Mouse (Mus musculus): Measurements from ENCODE around the gene Hmga1b. TPM values are rescaled to one million over a fixed set of nuclear protein-coding genes. Genes with fewer than 3 reads are reported as not detected.
A peak's percentile ranks its signal among the peaks of the same experiment; 100 is the strongest.

The Hmga1b gene
- polyA plus RNA-seq, 1 experiment from 2014 or later, result 1.6 TPM

DNA sequence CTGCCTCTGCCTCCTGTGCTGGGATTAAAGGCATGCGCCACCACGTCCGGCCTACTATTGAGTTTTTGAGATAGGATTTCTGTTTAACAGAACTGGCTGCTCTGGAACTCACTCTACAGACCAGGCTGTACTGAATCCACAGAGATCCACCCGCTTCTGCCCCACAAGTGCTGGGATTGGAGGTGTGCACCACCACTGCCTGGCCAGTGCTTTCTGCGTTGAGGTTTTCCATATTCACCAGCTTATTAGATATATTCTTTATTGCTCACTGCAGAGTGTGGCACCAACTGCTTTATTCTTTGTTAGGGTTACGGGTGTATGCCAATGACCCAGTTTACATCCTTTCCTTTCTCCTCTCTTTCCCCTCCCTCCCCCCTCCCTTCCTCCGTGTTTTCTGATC, 41.7 kb downstream of the Hmga1b start:
- Histone ChIP-seq H3K4me1 (ENCODE audit: insufficient read depth) (peaks cover 3% of the 10 kb centered on the region; the same call in 1 of the 2 replicates), H3K27me3 (ENCODE audit: insufficient read depth, low read length) (no peaks in the 10 kb centered on the region), H3K4me3 (ENCODE audit: low read depth, low read length) (no peak overlapping the region), H3K4me2 (ENCODE audit: low read depth, low read length) (no peak overlapping the region), H3K36me3 (replicated peaks; ENCODE audit: insufficient read depth, low read length) (peaks cover 31% of the 10 kb centered on the region), H3K9ac (replicated peaks) (no peak overlapping the region), H3K9me3 (ENCODE audit: low read length) (no peaks in the 10 kb centered on the region), H3K27ac (ENCODE audit: low read depth) (no peak overlapping the region)
- WGBS (ENCODE audit: insufficient replicate concordance), result 77% methylated on average over 7 of the region's 7 CpGs
- no peak for TF ChIP-seq EP300 (IDR thresholded peaks at IDR 0.05; ENCODE audit: low read depth)
- no peak for TF ChIP-seq CTCF (IDR thresholded peaks at IDR 0.05; ENCODE audit: low read depth)
- ATAC-seq (no peak), DNase-seq (no peak)

DNA sequence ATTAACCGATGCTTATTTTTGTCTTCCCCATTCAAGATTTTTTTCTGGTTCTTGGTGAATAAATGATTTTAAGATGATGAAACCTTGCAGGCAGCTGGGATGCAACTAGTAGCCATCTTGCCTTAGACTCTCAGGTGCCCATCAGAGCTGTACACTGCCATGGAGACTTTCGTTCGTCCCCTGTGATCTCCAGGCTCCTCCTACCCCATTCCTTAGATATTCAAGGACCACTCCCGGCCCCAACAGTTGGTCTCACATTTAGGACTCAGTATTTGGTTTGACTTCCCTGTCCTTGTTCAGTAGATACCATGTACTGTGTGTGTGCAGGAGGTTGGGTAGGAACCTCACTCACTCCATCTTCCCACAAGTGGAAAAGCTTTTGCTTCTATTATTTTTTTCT, 42.2 kb downstream of the Hmga1b start:
- no peak overlapping the region for H3K9ac ChIP-seq (replicated peaks)
- no peak for ATAC-seq
- DNase-seq, result no peak

DNA sequence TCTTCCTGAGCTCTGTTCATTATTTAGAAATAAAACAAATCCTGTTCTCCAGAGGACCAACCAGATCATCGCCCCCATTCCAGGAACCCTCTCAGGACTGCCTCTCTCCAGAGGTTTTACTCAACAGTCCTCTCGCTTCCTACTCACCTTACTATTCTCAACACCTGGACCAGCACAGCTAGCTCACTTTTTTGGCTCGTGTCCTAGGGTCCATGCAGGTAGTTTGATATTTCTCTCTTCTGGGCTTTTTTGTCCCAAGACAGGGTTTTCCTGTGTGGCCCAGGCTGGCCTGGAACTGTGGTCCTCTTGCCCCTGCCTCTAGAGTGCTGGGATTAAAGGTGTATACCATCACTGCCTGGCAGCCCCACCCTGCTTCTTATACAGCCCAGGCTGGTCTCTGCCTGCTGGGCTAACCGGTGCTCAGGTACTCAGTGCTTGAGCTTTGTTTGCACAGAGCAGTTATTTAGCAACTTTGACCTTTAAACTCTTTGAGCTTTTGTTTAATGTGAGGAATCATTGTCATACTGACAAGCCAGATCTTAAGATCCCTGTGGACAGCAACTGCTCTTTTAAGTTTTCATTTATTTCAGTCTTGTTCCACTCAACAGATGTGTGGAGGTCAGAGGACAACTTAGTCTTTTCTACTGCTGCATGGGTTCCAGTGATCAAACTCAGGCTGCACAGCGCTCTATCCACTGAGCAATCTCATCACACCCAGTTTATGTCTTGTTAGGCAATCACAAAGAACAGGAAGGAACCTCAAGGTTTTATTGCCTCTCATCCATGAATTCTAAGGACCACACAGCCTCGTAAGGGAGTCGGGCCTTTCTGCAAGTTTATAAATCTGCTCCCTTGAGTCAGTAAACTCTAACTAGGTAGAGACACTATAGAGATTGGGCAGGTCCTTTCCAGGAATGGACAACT, 43.0 kb downstream of the Hmga1b start:
- Histone ChIP-seq H3K9ac (replicated peaks) (no peak overlapping the region), H3K27ac (ENCODE audit: low read depth) (no peak overlapping the region), H3K9me3 (ENCODE audit: low read length) (no peaks in the 10 kb centered on the region), H3K4me2 (ENCODE audit: low read depth, low read length) (no peak overlapping the region), H3K36me3 (replicated peaks; ENCODE audit: insufficient read depth, low read length) (peaks cover 45% of the 10 kb centered on the region), H3K4me3 (ENCODE audit: low read depth, low read length) (no peak overlapping the region), H3K27me3 (ENCODE audit: insufficient read depth, low read length) (no peaks in the 10 kb centered on the region), H3K4me1 (ENCODE audit: insufficient read depth) (no peaks in the 10 kb centered on the region)
- TF ChIP-seq CTCF (IDR thresholded peaks at IDR 0.05; ENCODE audit: low read depth) (no peak), EP300 (IDR thresholded peaks at IDR 0.05; ENCODE audit: low read depth) (no peak)
- ATAC-seq (peak; percentile 32; the same call in 1 of the 2 replicates), DNase-seq (no peak)
- WGBS (ENCODE audit: insufficient replicate concordance), result 76% methylated on average over 7 of the region's 7 CpGs

More for the DNA sequence above, 42.2 kb downstream of the Hmga1b start:
- H3K4me1 ChIP-seq (ENCODE audit: insufficient read depth), result peaks cover 3% of the 10 kb centered on the region; the same call in 1 of the 2 replicates
- no peak overlapping the region for H3K4me3 ChIP-seq (ENCODE audit: low read depth, low read length)
- no peak overlapping the region for H3K27ac ChIP-seq (ENCODE audit: low read depth)
- H3K36me3 ChIP-seq (replicated peaks; ENCODE audit: insufficient read depth, low read length), result peaks cover 36% of the 10 kb centered on the region
- no peaks in the 10 kb centered on the region for H3K27me3 ChIP-seq (ENCODE audit: insufficient read depth, low read length)
- no peak for TF ChIP-seq CTCF (IDR thresholded peaks at IDR 0.05; ENCODE audit: low read depth)
- TF ChIP-seq EP300 (IDR thresholded peaks at IDR 0.05; ENCODE audit: low read depth), result no peak
- H3K4me2 ChIP-seq (ENCODE audit: low read depth, low read length), result no peak overlapping the region
- WGBS (ENCODE audit: insufficient replicate concordance), result 70% methylated on average over 4 of the region's 4 CpGs
- H3K9me3 ChIP-seq (ENCODE audit: low read length), result no peaks in the 10 kb centered on the region

DNA sequence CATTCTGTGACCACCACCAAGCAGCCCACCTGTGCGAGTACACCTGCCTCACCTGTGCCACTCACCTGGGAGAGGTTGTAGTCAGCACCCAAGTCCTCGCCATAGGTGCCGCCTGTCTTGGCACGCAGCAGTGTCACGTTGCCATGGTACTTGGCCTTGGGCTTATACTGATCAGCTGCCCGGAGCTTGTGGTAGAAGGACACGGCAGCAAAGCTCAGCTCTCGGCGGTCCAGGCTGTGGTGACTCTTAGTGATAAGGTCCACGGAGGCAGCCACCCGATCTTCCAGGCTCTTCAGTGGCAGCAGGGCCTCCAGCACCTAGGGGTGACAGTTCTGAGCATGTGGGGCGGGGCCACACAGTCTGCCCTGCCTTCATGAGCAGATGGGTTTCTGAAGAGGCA, 45.4 kb downstream of the Hmga1b start:
- Histone ChIP-seq H3K4me3 (ENCODE audit: low read depth, low read length) (no peak overlapping the region), H3K9me3 (ENCODE audit: low read length) (no peaks in the 10 kb centered on the region), H3K36me3 (replicated peaks; ENCODE audit: insufficient read depth, low read length) (peaks cover 69% of the 10 kb centered on the region), H3K4me1 (ENCODE audit: insufficient read depth) (no peaks in the 10 kb centered on the region), H3K4me2 (ENCODE audit: low read depth, low read length) (no peak overlapping the region), H3K27ac (ENCODE audit: low read depth) (no peak overlapping the region), H3K27me3 (ENCODE audit: insufficient read depth, low read length) (no peaks in the 10 kb centered on the region), H3K9ac (replicated peaks) (no peak overlapping the region)
- ATAC-seq (no peak), DNase-seq (no peak)
- TF ChIP-seq CTCF (IDR thresholded peaks at IDR 0.05; ENCODE audit: low read depth), result no peak
- TF ChIP-seq EP300 (IDR thresholded peaks at IDR 0.05; ENCODE audit: low read depth), result no peak
- 89% methylated on average over 12 of the region's 12 CpGs for WGBS (ENCODE audit: insufficient replicate concordance)

DNA sequence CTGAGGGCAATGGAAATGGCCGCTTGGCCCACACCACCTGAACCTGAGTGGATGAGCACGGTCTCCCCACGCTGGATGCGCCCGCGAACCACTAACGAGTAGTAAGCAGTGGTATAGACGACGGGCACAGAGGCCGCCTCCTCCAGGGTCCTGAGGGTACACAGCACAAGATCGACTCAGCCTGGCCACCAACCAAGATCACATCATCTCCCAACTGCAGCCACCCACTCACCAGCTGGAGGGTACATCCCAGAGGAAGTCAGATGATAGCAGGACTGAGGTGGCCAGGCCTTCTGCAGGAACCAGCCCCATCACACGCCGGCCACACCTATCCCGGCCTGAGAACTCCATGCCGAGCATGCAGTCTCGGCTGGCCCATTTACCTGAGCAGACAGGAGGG, 49.5 kb downstream of the Hmga1b start:
- H3K4me1 ChIP-seq (ENCODE audit: insufficient read depth), result no peaks in the 10 kb centered on the region
- H3K4me2 ChIP-seq (ENCODE audit: low read depth, low read length), result no peak overlapping the region
- no peak for DNase-seq
- peaks cover 99% of the 10 kb centered on the region for H3K36me3 ChIP-seq (replicated peaks; ENCODE audit: insufficient read depth, low read length)
- H3K9ac ChIP-seq (replicated peaks), result no peak overlapping the region
- H3K27me3 ChIP-seq (ENCODE audit: insufficient read depth, low read length), result no peaks in the 10 kb centered on the region
- no peak for ATAC-seq
- no peaks in the 10 kb centered on the region for H3K9me3 ChIP-seq (ENCODE audit: low read length)
- no peak overlapping the region for H3K27ac ChIP-seq (ENCODE audit: low read depth)
- 86% methylated on average over 16 of the region's 16 CpGs for WGBS (ENCODE audit: insufficient replicate concordance)
- TF ChIP-seq EP300 (IDR thresholded peaks at IDR 0.05; ENCODE audit: low read depth), result no peak
- no peak for TF ChIP-seq CTCF (IDR thresholded peaks at IDR 0.05; ENCODE audit: low read depth)
- no peak overlapping the region for H3K4me3 ChIP-seq (ENCODE audit: low read depth, low read length)

Other genes starting within 250 kb of the Hmga1b start
- gene Gcgr, start 232.1 kb upstream of the Hmga1b start, polyA plus RNA-seq (2015; fragmentation: Nextera tagmentation; extraction: Ambion mirVana), result 58.5 and 66.9 TPM in 2 replicates
- gene Mcrip1, start 213.1 kb upstream of the Hmga1b start, polyA plus RNA-seq (2015; fragmentation: Nextera tagmentation; extraction: Ambion mirVana), result 59.2 and 61.0 TPM in 2 replicates
- 0.19 and 1.5 TPM in 2 replicates for gene Ppp1r27, start 211.7 kb upstream of the Hmga1b start, polyA plus RNA-seq (2015; fragmentation: Nextera tagmentation; extraction: Ambion mirVana)
- gene P4hb, start 189.5 kb upstream of the Hmga1b start, polyA plus RNA-seq (2015; fragmentation: Nextera tagmentation; extraction: Ambion mirVana), result 683 and 697 TPM in 2 replicates
- 148 and 156 TPM in 2 replicates for gene Arhgdia, start 181.2 kb upstream of the Hmga1b start, polyA plus RNA-seq (2015; fragmentation: Nextera tagmentation; extraction: Ambion mirVana)
- gene Alyref, start 164.4 kb upstream of the Hmga1b start, polyA plus RNA-seq (2015; fragmentation: Nextera tagmentation; extraction: Ambion mirVana), result 162 and 168 TPM in 2 replicates
- 46.1 and 47.5 TPM in 2 replicates for gene Anapc11, start 164.4 kb upstream of the Hmga1b start, polyA plus RNA-seq (2015; fragmentation: Nextera tagmentation; extraction: Ambion mirVana)
- 20.9 and 22.2 TPM in 2 replicates for gene Npb, start 154.3 kb upstream of the Hmga1b start, polyA plus RNA-seq (2015; fragmentation: Nextera tagmentation; extraction: Ambion mirVana)
- 217 and 222 TPM in 2 replicates for gene Pcyt2, start 144.9 kb upstream of the Hmga1b start, polyA plus RNA-seq (2015; fragmentation: Nextera tagmentation; extraction: Ambion mirVana)
- gene Sirt7, start 137.6 kb upstream of the Hmga1b start, polyA plus RNA-seq (2015; fragmentation: Nextera tagmentation; extraction: Ambion mirVana), result 34.3 TPM in 2 replicates
- 30.8 and 35.8 TPM in 2 replicates for gene Mafg, start 129.2 kb upstream of the Hmga1b start, polyA plus RNA-seq (2015; fragmentation: Nextera tagmentation; extraction: Ambion mirVana)
- gene Pycr1, start 119.0 kb upstream of the Hmga1b start, polyA plus RNA-seq (2015; fragmentation: Nextera tagmentation; extraction: Ambion mirVana), result 1.5 and 1.7 TPM in 2 replicates
- gene Myadml2, start 114.6 kb upstream of the Hmga1b start, polyA plus RNA-seq (2015; fragmentation: Nextera tagmentation; extraction: Ambion mirVana), result 0.26 and 0.50 TPM in 2 replicates
- gene Notum, start 101.6 kb upstream of the Hmga1b start, polyA plus RNA-seq (2015; fragmentation: Nextera tagmentation; extraction: Ambion mirVana), result 0.15 and 0.29 TPM in 2 replicates
- gene Aspscr1, start 89.8 kb upstream of the Hmga1b start, polyA plus RNA-seq (2015; fragmentation: Nextera tagmentation; extraction: Ambion mirVana), result 56.8 and 57.1 TPM in 2 replicates
- gene Cenpx, start 49.1 kb upstream of the Hmga1b start, polyA plus RNA-seq (2015; fragmentation: Nextera tagmentation; extraction: Ambion mirVana), result 81.0 and 88.0 TPM in 2 replicates
- 5.1 and 5.4 TPM in 2 replicates for gene Lrrc45, start 48.9 kb upstream of the Hmga1b start, polyA plus RNA-seq (2015; fragmentation: Nextera tagmentation; extraction: Ambion mirVana)
- 0.36 and 0.38 TPM in 2 replicates for gene Rac3, start 41.3 kb upstream of the Hmga1b start, polyA plus RNA-seq (2015; fragmentation: Nextera tagmentation; extraction: Ambion mirVana)
- 118 and 141 TPM in 2 replicates for gene Dcxr, start 35.5 kb upstream of the Hmga1b start, polyA plus RNA-seq (2015; fragmentation: Nextera tagmentation; extraction: Ambion mirVana)
- 0.26 and 0.94 TPM in 2 replicates for gene Cbr2, start 30.7 kb upstream of the Hmga1b start, polyA plus RNA-seq (2015; fragmentation: Nextera tagmentation; extraction: Ambion mirVana)
- 6.2 and 6.3 TPM in 2 replicates for gene Rfng, start 21.4 kb downstream of the Hmga1b start, polyA plus RNA-seq (2015; fragmentation: Nextera tagmentation; extraction: Ambion mirVana)
- gene Gps1, start 21.5 kb downstream of the Hmga1b start, polyA plus RNA-seq (2015; fragmentation: Nextera tagmentation; extraction: Ambion mirVana), result 50.8 and 51.9 TPM in 2 replicates
- 43.8 and 46.8 TPM in 2 replicates for gene Dus1l, start 33.6 kb downstream of the Hmga1b start, polyA plus RNA-seq (2015; fragmentation: Nextera tagmentation; extraction: Ambion mirVana)
- gene Fasn, start 61.8 kb downstream of the Hmga1b start, polyA plus RNA-seq (2015; fragmentation: Nextera tagmentation; extraction: Ambion mirVana), result 3.8 and 3.9 TPM in 2 replicates
- gene Ccdc57, start 170.1 kb downstream of the Hmga1b start, polyA plus RNA-seq (2015; fragmentation: Nextera tagmentation; extraction: Ambion mirVana), result 1.2 and 1.4 TPM in 2 replicates
- 9.9 and 13.9 TPM in 2 replicates for gene Slc16a3, start 185.7 kb downstream of the Hmga1b start, polyA plus RNA-seq (2015; fragmentation: Nextera tagmentation; extraction: Ambion mirVana)
- gene Csnk1d, start 228.5 kb downstream of the Hmga1b start, polyA plus RNA-seq (2015; fragmentation: Nextera tagmentation; extraction: Ambion mirVana), result 29.9 and 30.0 TPM in 2 replicates

Data from liver, postnatal 0 days (tissue).